ENCODE assay signal across 23 mouse cellular contexts in the genomic region with DNA sequence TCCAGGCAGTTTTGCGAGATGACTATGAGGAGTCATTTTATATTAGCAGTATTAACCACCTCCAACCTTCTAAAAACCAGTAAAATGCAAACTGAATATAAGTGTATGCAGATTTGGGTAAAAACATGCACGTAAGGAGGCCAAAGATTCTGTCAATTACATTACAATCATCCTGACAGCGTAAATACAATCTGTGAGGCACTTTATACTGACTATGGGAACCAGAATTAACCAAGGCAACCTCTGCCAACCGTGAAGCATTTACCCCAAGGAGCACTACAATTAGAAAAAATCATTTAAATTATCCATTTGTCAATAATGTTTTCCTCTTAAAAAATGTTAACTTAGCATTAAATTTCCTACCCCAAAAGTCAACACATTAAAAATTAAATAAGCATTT. TPM values are rescaled to one million over a fixed set of nuclear protein-coding genes. Genes with fewer than 3 reads are reported as not detected.
A peak's percentile ranks its signal among the peaks of the same experiment; 100 is the strongest.
DNase-seq lines count a peak whose midpoint lies in the region; ATAC-seq and TF ChIP-seq lines count a peak whose summit lies in the region.
"Had no signal": no experiment of that assay in that cellular context is flagged by ENCODE, and none has a peak within 500 bp of the region (broad histone marks: within the 10 kb centered on the region; RNA-seq: fewer than 3 reads in every experiment).

No protein-coding gene starts in this region.

- H3K27ac ChIP-seq in forebrain, embryonic 16.5 days (ENCODE audit: low read length), result no peak overlapping the region
- H3K27ac ChIP-seq in forebrain, embryonic 15.5 days (replicated peaks), result no peak overlapping the region
- peak overlapping the region; percentile 14; the same call in 1 of the 2 replicates for H3K27ac ChIP-seq in hindbrain, embryonic 14.5 days
- no peak overlapping the region for H3K27ac ChIP-seq in hindbrain, embryonic 13.5 days

- no peak for TF ChIP-seq CTCF in brain, embryonic 14.5 days (IDR thresholded peaks at IDR 0.05; ENCODE audit: borderline replicate concordance, extremely low read depth, insufficient read depth, insufficient read length)

- H3K27me3 ChIP-seq in forebrain, embryonic 16.5 days (replicated peaks; ENCODE audit: control insufficient read depth, insufficient read depth, low read length), result no peaks in the 10 kb centered on the region
- H3K27me3 ChIP-seq in forebrain, embryonic 15.5 days, result no peaks in the 10 kb centered on the region
- no peaks in the 10 kb centered on the region for H3K27me3 ChIP-seq in hindbrain, embryonic 14.5 days (ENCODE audit: control insufficient read depth, insufficient read depth, low read length)
- no peaks in the 10 kb centered on the region for H3K27me3 ChIP-seq in hindbrain, embryonic 13.5 days
- H3K27me3 ChIP-seq: CH12.LX, Patski had no signal

- H3K4me3 ChIP-seq in forebrain, embryonic 16.5 days (replicated peaks; ENCODE audit: low read length), result no peak overlapping the region
- no peak overlapping the region for H3K4me3 ChIP-seq in forebrain, embryonic 15.5 days
- H3K4me3 ChIP-seq in hindbrain, embryonic 14.5 days (replicated peaks; ENCODE audit: low read length), result no peak overlapping the region
- no peak overlapping the region for H3K4me3 ChIP-seq in hindbrain, embryonic 13.5 days

- no peaks in the 10 kb centered on the region for H3K36me3 ChIP-seq in forebrain, embryonic 16.5 days (ENCODE audit: control insufficient read depth, insufficient read depth)
- no peaks in the 10 kb centered on the region for H3K36me3 ChIP-seq in forebrain, embryonic 15.5 days
- H3K36me3 ChIP-seq in hindbrain, embryonic 14.5 days (replicated peaks; ENCODE audit: control insufficient read depth, insufficient read depth), result no peaks in the 10 kb centered on the region
- no peaks in the 10 kb centered on the region for H3K36me3 ChIP-seq in hindbrain, embryonic 13.5 days
- H3K36me3 ChIP-seq: G1E had no signal

- no peaks in the 10 kb centered on the region for H3K9me3 ChIP-seq in forebrain, embryonic 16.5 days (ENCODE audit: control insufficient read depth, low read length)
- H3K9me3 ChIP-seq in forebrain, embryonic 15.5 days, result no peaks in the 10 kb centered on the region
- H3K9me3 ChIP-seq in hindbrain, embryonic 14.5 days (ENCODE audit: control insufficient read depth, low read length), result no peaks in the 10 kb centered on the region
- no peaks in the 10 kb centered on the region for H3K9me3 ChIP-seq in hindbrain, embryonic 13.5 days

- no peak overlapping the region for H3K9ac ChIP-seq in forebrain, embryonic 16.5 days (replicated peaks; ENCODE audit: low read depth, low read length)
- H3K9ac ChIP-seq in forebrain, embryonic 15.5 days (replicated peaks), result no peak overlapping the region
- no peak overlapping the region for H3K9ac ChIP-seq in hindbrain, embryonic 14.5 days
- H3K9ac ChIP-seq in hindbrain, embryonic 13.5 days, result no peak overlapping the region

- no peak for TF ChIP-seq POLR2A in brain, embryonic 14.5 days (IDR thresholded peaks at IDR 0.05; ENCODE audit: borderline replicate concordance, extremely low read depth, insufficient read depth, insufficient read length, poor library complexity, severe bottlenecking)

- peak; percentile 50; the same call in 1 of the 2 replicates for ATAC-seq in forebrain, embryonic 16.5 days
- no peak for ATAC-seq in forebrain, embryonic 15.5 days (replicated peaks)
- ATAC-seq in hindbrain, embryonic 14.5 days (ENCODE audit: low FRiP score), result no peak
- no peak for ATAC-seq in hindbrain, embryonic 13.5 days (ENCODE audit: low FRiP score)
- ATAC-seq: activated CD4-positive, CD25-positive, alpha-beta regulatory T cell, adult 4 months; CD4-positive, CD25-positive, alpha-beta regulatory T cell, adult 4 months; Patski had no signal

- no peak for DNase-seq in hindbrain, embryonic 14.5 days (ENCODE audit: low spot score)
- DNase-seq in brain, embryonic 14.5 days (ENCODE audit: low read depth), result peak; percentile 53
- DNase-seq in layer of hippocampus, postnatal 25 days (ENCODE audit: extremely low spot score in 1 of 2, low spot score in 1 of 2), result no peak
- DNase-seq: adrenal gland, adult 2 months; adrenal gland, adult 8-10 months; adrenal gland, postnatal 10 days; adrenal gland, postnatal 14 days; adrenal gland, postnatal 25 days; adrenal gland, postnatal 36 days; B cell, adult 2 months; cerebellum, adult 11 months; cerebellum, adult 11-12 months; cerebellum, adult 18-20 months; cerebellum, adult 2 months had no signal

- 46% methylated on average over 4 of the region's 4 CpGs for WGBS in forebrain, embryonic 16.5 days
- 50% methylated on average over 4 of the region's 4 CpGs for WGBS in forebrain, embryonic 15.5 days
- WGBS in hindbrain, embryonic 14.5 days, result 44% methylated on average over 4 of the region's 4 CpGs
- WGBS in hindbrain, embryonic 13.5 days, result 48% methylated on average over 4 of the region's 4 CpGs

- H3K4me1 ChIP-seq in forebrain, embryonic 16.5 days (replicated peaks; ENCODE audit: control insufficient read depth, insufficient read depth, low read length), result no peaks in the 10 kb centered on the region
- H3K4me1 ChIP-seq in forebrain, embryonic 15.5 days, result 0 out of 2 replicates have a peak, but pooled peaks cover 5% of the 10 kb centered on the region
- peaks cover 6% of the 10 kb centered on the region for H3K4me1 ChIP-seq in hindbrain, embryonic 14.5 days (replicated peaks; ENCODE audit: control insufficient read depth, insufficient read depth, low read length)
- H3K4me1 ChIP-seq in hindbrain, embryonic 13.5 days (replicated peaks), result no peaks in the 10 kb centered on the region

- no peak overlapping the region for H3K4me2 ChIP-seq in forebrain, embryonic 16.5 days (ENCODE audit: low read length)
- no peak overlapping the region for H3K4me2 ChIP-seq in forebrain, embryonic 15.5 days (replicated peaks)
- H3K4me2 ChIP-seq in hindbrain, embryonic 14.5 days (replicated peaks), result no peak overlapping the region
- H3K4me2 ChIP-seq in hindbrain, embryonic 13.5 days, result no peak overlapping the region

RNA-seq across cellular contexts. Expression of a gene that starts 30.6 kb away (rescaled TPM):
- polyA plus RNA-seq in forebrain, embryonic 16.5 days (2015; fragmentation: Nextera tagmentation; extraction: Ambion mirVana), result 21.6 and 27.2 TPM in 2 replicates
- polyA plus RNA-seq in forebrain, embryonic 15.5 days (2015; fragmentation: Nextera tagmentation; extraction: Ambion mirVana), result 22.7 and 22.8 TPM in 2 replicates
- polyA plus RNA-seq in hindbrain, embryonic 14.5 days (2014; fragmentation: Nextera tagmentation; extraction: Ambion mirVana), result 35.6 and 38.2 TPM in 2 replicates
- 28.0 and 28.8 TPM in 2 replicates for polyA plus RNA-seq in hindbrain, embryonic 13.5 days (2015; fragmentation: Nextera tagmentation; extraction: Ambion mirVana)
- polyA plus RNA-seq in brain, embryonic 14.5 days (2012; rRNA removed), result 18.8 and 25.5 TPM in 2 replicates
- total RNA-seq in layer of hippocampus, postnatal 25 days (2021), result 1 to 10 TPM; 3.4 to 3.8 TPM
- total RNA-seq: CH12.LX, MEL had no signal
- polyA plus RNA-seq: activated CD4-positive, CD25-positive, alpha-beta regulatory T cell, adult 4 months; CD4-positive, CD25-positive, alpha-beta regulatory T cell, adult 4 months; G1E had no signal
